Mouse (Mus musculus) adrenal gland, postnatal 4 days (tissue): Measurements from ENCODE around the gene Spag6. TPM values are rescaled to one million over a fixed set of nuclear protein-coding genes. Genes with fewer than 3 reads are reported as not detected.

ENCODE experiments used
- total RNA-seq, 2 experiments: library from RNA; stranded (reverse); gene quantifications; 2 replicates each; pipeline ENCODE4 v1.2.3; 2021

Spag6 gene
- total RNA-seq, 2 experiments from 2014 or later: 1.2 to 1.4 TPM

Other genes starting within 250 kb of the Spag6 start
- 100 to 1,000 TPM; 117 to 135 TPM for gene Commd3, start 21.6 kb upstream of the Spag6 start, total RNA-seq
- gene Bmi1, start 17.0 kb upstream of the Spag6 start, total RNA-seq: 10 to 100 TPM; 46.6 to 50.7 TPM